Mouse (Mus musculus) forebrain, postnatal 0 days (tissue): ENCODE measurements around the gene Rasa3. TPM values are rescaled to one million over a fixed set of nuclear protein-coding genes. Genes with fewer than 3 reads are reported as not detected.

Experiments used
- ATAC-seq: fragments of 200-750 bp; cut with Nextera tagmentation; 2 replicates; pipeline ENCODE4 v1.8.0; 2017; ENCODE audit warnings: mild to moderate bottlenecking, moderate library complexity
- DNase-seq: peaks from one replicate; pipeline ENCODE4 v3.0.0-alpha.2; 2015
- H3K27ac ChIP-seq: fragments of 300-500 bp; sonication (generic); 2 replicates; pipeline ENCODE4 v1.5.1; 2014; ENCODE audit warnings: low read depth, mild to moderate bottlenecking, antibody characterized with exemption, low read length, moderate library complexity, mixed read lengths
- H3K27me3 ChIP-seq: fragments of 300-500 bp; sonication (generic); 2 replicates; pipeline ENCODE4 v1.6.1; 2014; ENCODE audit warnings: mild to moderate bottlenecking, low read length, mixed read lengths; ENCODE audit not compliant: insufficient read depth
- H3K36me3 ChIP-seq: fragments of 300-500 bp; sonication (generic); 2 replicates; pipeline ENCODE4 v1.6.1; 2014; ENCODE audit warnings: mild to moderate bottlenecking, moderate library complexity; ENCODE audit not compliant: insufficient read depth
- H3K4me1 ChIP-seq: fragments of 300-500 bp; sonication (generic); 2 replicates; pipeline ENCODE4 v1.6.1; 2014; ENCODE audit warnings: antibody characterized with exemption; ENCODE audit not compliant: insufficient read depth
- H3K4me2 ChIP-seq: fragments of 300-500 bp; sonication (generic); 2 replicates; pipeline ENCODE4 v1.6.1; 2014; ENCODE audit warnings: low read depth, mild to moderate bottlenecking, moderate library complexity
- H3K4me3 ChIP-seq: fragments of 300-500 bp; sonication (generic); 2 replicates; pipeline ENCODE4 v1.5.1; 2014; ENCODE audit warnings: low read depth, low read length, mixed read lengths
- H3K9ac ChIP-seq: fragments of 300-500 bp; sonication (generic); 2 replicates; pipeline ENCODE4 v1.6.1; 2014; ENCODE audit warnings: mild to moderate bottlenecking
- H3K9me3 ChIP-seq: fragments of 300-500 bp; sonication (generic); 2 replicates; pipeline ENCODE4 v1.6.1; 2016; ENCODE audit warnings: low read length
- CTCF ChIP-seq: sonication (generic); IDR thresholded peaks from 2 replicates; pipeline ENCODE4 v1.5.1; 2016; ENCODE audit warnings: antibody characterized with exemption, control low read depth, low read depth
- WGBS: fragments of 180-500 bp; shearing (Covaris S2); extraction: QIAGEN DNeasy Blood & Tissue Kit; methylation state at CpG from one replicate; pipeline ENCODE4 v1.1.7; 2014; 5-methylcytosine and 5-hydroxymethylcytosine counted together
- polyA plus RNA-seq: library from polyadenylated mRNA; unstranded; fragments of >200 nt; fragmentation: Nextera tagmentation; extraction: Ambion mirVana; gene quantifications from 2 replicates; pipeline ENCODE4 v1.2.1, GENCODE M21; 2015
- total RNA-seq: library from RNA; depleted of rRNA; stranded (reverse); fragments of >200 nt; gene quantifications from 2 replicates; pipeline ENCODE4 v1.2.3, GENCODE M21; 2014

Gene Rasa3
- total and polyA plus RNA-seq, 2 experiments from 2014 or later = 24.3 to 49.7 TPM

DNA sequence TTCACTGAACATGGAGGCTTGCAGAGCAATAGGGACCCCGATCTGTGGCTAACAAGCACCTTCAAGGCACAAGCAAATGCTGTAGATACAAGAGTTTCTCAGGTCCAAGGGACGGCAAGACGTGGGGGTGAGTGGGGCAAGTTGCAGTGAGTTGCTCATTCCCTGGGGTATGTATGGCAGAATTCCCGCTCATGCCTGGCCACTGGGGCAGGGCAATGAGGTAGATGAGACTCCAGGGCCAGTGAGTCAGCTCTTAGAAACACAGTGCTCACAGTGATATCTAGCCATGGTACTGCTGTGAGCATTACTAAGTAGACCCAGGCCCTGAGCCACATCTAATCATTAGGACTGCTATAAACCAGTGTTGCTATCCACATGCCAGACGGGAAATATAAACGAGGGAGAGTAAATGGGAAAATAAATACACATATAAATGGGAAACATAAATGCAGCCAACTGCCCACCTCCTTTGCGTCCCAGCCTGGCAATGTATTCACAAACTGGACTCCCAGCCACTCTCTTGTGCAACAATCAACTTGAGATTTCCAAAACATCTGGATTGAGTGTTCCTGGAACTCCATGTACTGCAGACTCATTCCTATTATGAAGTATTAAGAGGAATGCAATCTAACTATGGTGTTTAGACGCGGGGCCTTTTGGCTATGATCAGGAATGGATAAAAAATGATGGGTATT is 57.0 kb downstream of the Rasa3 start:
- no peak for TF ChIP-seq CTCF
- no peaks in the 10 kb centered on the region for H3K36me3 ChIP-seq
- no peak for DNase-seq
- H3K27me3 ChIP-seq = no peaks in the 10 kb centered on the region
- H3K4me1 ChIP-seq = peaks cover 14% of the 10 kb centered on the region
- ATAC-seq = no peak
- H3K4me3 ChIP-seq = no peak overlapping the region
- no peaks in the 10 kb centered on the region for H3K9me3 ChIP-seq
- H3K27ac ChIP-seq = no peak overlapping the region
- no peak overlapping the region for H3K4me2 ChIP-seq
- 90% methylated on average over 9 of the region's 9 CpGs for WGBS
- no peak overlapping the region for H3K9ac ChIP-seq

DNA sequence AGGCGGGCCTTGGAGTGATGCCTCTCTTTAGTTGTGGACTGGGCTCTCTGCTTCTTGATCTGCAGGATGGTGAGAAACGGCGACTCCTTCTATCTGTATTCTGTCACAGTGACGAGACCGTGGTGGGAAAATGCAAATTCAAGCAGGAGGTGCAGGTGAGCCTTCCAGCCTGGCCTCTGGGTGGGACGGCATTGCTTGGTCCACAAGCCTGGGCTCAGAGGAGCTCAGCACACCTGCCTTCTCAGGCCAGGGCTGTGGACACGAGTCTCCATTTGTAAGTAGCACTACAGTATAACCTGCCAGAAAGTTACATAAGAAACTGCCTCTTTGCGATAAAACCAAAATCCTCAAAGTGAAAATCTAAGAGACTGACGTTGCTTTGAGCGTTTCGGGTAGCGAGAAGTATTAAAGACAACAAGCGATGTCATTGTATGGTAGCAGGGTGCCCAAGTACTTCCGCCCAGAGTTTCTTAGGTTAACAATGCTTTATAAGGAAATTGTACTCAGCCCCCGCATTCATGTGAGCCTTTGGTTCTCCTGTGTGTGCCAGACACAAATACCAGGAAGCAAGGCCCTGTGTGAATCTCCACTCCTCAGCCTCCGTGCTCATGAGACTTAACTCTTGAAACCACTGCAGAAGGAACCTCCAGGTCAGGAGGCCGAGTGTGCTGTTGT is 60.4 kb downstream of the Rasa3 start:
- H3K4me2 ChIP-seq = no peak overlapping the region
- WGBS = 87% methylated on average over 17 of the region's 17 CpGs
- H3K9ac ChIP-seq = no peak overlapping the region
- H3K27me3 ChIP-seq = no peaks in the 10 kb centered on the region
- H3K36me3 ChIP-seq = peaks cover 10% of the 10 kb centered on the region; the same call in 1 of the 2 replicates
- H3K27ac ChIP-seq = no peak overlapping the region
- H3K4me1 ChIP-seq = 0 out of 2 replicates have a peak, but pooled peaks cover 3% of the 10 kb centered on the region
- ATAC-seq (no peak), DNase-seq (no peak)
- H3K4me3 ChIP-seq = no peak overlapping the region
- TF ChIP-seq CTCF = no peak
- H3K9me3 ChIP-seq = no peaks in the 10 kb centered on the region

DNA sequence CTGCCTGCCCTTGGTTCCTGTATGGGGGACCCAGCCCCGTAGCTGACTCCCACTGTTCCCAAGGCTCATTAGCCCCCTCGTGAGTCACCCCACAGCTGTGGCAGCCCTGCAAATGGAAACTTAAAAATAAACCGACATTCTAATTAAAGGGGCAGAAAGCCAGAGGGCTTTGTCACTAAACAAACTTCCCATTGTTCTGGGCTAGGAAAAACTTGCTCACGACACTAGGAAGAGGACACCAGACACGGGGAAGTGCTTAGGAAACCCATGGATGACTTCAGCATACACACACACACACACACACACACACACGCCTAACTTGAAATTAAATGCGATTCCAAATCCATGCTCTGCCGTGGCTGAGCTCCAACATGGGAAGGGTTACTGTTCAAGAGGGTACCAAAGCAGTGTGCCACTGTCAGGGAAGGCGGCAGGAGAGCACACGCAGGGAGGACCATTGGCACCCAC is 62.4 kb downstream of the Rasa3 start:
- ATAC-seq = peak; percentile 61
- no peak overlapping the region for H3K4me2 ChIP-seq
- no peaks in the 10 kb centered on the region for H3K27me3 ChIP-seq
- DNase-seq = no peak
- 0 out of 2 replicates have a peak overlapping the region, but pooled peaks have one; percentile 29 for H3K27ac ChIP-seq
- no peaks in the 10 kb centered on the region for H3K9me3 ChIP-seq
- no peak for TF ChIP-seq CTCF
- 27% methylated on average over 10 of the region's 10 CpGs for WGBS
- H3K4me1 ChIP-seq = 0 out of 2 replicates have a peak, but pooled peaks cover 3% of the 10 kb centered on the region
- peaks cover 10% of the 10 kb centered on the region; the same call in 1 of the 2 replicates for H3K36me3 ChIP-seq
- no peak overlapping the region for H3K4me3 ChIP-seq
- no peak overlapping the region for H3K9ac ChIP-seq

DNA sequence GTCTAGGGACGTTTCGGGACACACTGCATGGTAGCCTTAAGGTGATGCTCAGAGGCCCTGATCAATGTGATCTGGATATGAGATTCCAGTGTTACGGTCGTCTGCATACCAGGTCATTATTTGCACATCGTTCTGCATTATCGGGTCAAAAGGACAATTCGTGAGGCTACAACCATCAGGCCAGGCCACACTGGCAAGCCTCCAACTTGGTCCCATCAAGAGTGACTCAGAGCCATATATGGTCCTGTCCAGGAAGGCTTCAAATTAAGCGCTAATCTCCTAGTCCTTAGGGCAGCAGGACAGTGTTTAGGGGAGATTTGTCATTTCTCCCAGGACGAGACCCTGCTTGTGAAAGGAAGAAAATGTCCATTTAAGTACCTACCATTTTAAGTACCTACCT is 63.3 kb downstream of the Rasa3 start:
- peaks cover 10% of the 10 kb centered on the region; the same call in 1 of the 2 replicates for H3K36me3 ChIP-seq
- no peak overlapping the region for H3K4me3 ChIP-seq
- WGBS = 92% methylated on average over 9 of the region's 9 CpGs
- H3K27me3 ChIP-seq = no peaks in the 10 kb centered on the region
- TF ChIP-seq CTCF = no peak
- H3K9ac ChIP-seq = no peak overlapping the region
- DNase-seq = no peak
- H3K4me2 ChIP-seq = no peak overlapping the region
- H3K9me3 ChIP-seq = no peaks in the 10 kb centered on the region
- no peak overlapping the region for H3K27ac ChIP-seq
- ATAC-seq = no peak
- H3K4me1 ChIP-seq = 0 out of 2 replicates have a peak, but pooled peaks cover 3% of the 10 kb centered on the region

DNA sequence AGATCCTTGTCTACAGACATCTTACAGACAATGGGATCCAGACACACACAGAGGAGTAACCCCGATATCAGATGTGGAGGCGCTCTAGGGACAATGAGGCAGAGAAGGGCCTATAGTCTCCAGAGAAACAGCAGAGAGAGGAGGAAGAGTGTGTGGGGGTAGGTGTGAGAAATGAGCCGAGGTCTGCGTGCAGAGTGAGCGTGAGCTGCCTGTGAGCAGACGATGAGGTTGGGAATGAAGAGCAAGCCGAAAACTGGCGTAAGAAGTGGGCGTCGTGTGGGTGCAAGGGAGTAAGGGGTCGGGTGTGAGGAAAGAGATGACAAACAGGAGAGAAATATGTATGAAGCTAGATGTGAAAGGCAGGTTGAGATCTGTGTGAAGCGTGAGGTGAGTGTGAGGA is 65.7 kb downstream of the Rasa3 start:
- Histone ChIP-seq H3K4me3 (no peak overlapping the region), H3K27me3 (no peaks in the 10 kb centered on the region), H3K9me3 (no peaks in the 10 kb centered on the region), H3K27ac (no peak overlapping the region), H3K4me1 (0 out of 2 replicates have a peak, but pooled peaks cover 3% of the 10 kb centered on the region), H3K36me3 (peaks cover 10% of the 10 kb centered on the region; the same call in 1 of the 2 replicates), H3K9ac (no peak overlapping the region), H3K4me2 (no peak overlapping the region)
- DNase-seq (no peak), ATAC-seq (no peak)
- WGBS = 79% methylated on average over 12 of the region's 12 CpGs
- no peak for TF ChIP-seq CTCF

DNA sequence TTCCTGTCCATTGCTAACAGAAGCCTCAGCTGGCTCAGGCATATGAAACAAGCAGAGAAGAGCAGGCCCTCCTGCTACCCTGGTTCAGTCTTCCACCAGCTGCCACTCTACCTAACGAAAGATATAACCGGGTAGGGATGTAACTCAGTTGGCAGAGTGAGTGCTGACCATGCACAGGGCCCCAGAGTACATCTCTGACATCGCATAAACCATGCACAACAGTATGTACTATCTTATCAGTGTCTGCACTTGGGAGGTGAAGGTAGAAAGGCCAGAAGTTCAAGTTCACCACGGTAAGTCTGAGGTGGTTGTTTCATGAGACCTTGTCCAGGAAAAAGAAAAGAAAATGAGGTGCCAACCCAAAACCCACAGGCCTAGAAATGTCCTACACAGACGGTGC is 67.4 kb downstream of the Rasa3 start:
- peaks cover 13% of the 10 kb centered on the region; the same call in 1 of the 2 replicates for H3K36me3 ChIP-seq
- no peak overlapping the region for H3K9ac ChIP-seq
- no peak overlapping the region for H3K27ac ChIP-seq
- 91% methylated on average over 5 of the region's 5 CpGs for WGBS
- no peaks in the 10 kb centered on the region for H3K27me3 ChIP-seq
- no peaks in the 10 kb centered on the region for H3K4me1 ChIP-seq
- H3K9me3 ChIP-seq = no peaks in the 10 kb centered on the region
- no peak for TF ChIP-seq CTCF
- no peak overlapping the region for H3K4me2 ChIP-seq
- ATAC-seq (no peak), DNase-seq (no peak)
- H3K4me3 ChIP-seq = no peak overlapping the region

DNA sequence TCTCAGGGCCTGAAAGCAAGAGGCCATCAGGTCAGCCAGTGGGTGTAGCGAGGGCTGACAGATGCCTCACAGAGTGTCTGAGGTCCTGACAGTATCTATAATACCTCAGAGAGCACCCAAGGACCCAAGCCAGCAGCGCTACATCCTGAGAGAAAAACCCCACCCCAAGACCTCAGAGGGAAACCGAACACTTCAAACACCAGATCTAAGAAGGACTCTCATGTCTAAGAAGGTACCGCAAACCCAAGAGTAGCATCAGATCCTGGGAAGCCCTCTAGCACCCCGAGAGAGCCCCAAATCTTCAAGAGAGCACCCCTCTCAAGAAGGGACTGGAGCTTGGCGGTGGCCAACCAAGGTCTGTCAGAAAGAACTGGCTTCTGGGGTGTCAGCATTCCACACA is 68.5 kb downstream of the Rasa3 start:
- no peak for TF ChIP-seq CTCF

More for the DNA sequence above, 68.5 kb downstream of the Rasa3 start:
- Histone ChIP-seq H3K9me3 (no peaks in the 10 kb centered on the region), H3K27me3 (no peaks in the 10 kb centered on the region), H3K27ac (no peak overlapping the region), H3K4me3 (no peak overlapping the region), H3K9ac (no peak overlapping the region), H3K4me1 (no peaks in the 10 kb centered on the region), H3K36me3 (peaks cover 13% of the 10 kb centered on the region; the same call in 1 of the 2 replicates), H3K4me2 (no peak overlapping the region)
- WGBS = 92% methylated on average over 6 of the region's 6 CpGs
- no peak for DNase-seq
- no peak for ATAC-seq
